Mouse (Mus musculus) kidney, adult 2 months (tissue): Measurements from ENCODE around the gene Hoxa4. TPM values are rescaled to one million over a fixed set of nuclear protein-coding genes. Genes with fewer than 3 reads are reported as not detected.
A peak's percentile ranks its signal among the peaks of the same experiment; 100 is the strongest.

ENCODE experiments used
- DNase-seq: peaks from one replicate; pipeline ENCODE4 v3.0.0; 2021
- H3K27ac ChIP-seq: fragments of 200-500 bp; 2 replicates; pipeline ENCODE4 v1.5.1; 2012; ENCODE audit warnings: low read depth, low read length, control low read depth, inconsistent platforms; ENCODE audit not compliant: insufficient read depth
- H3K27me3 ChIP-seq: fragments of 200-500 bp; replicated peaks from 2 replicates; pipeline ENCODE4 v1.6.1; 2012; ENCODE audit warnings: mild to moderate bottlenecking, moderate library complexity, low read length, inconsistent platforms; ENCODE audit not compliant: control insufficient read depth, insufficient read depth
- H3K36me3 ChIP-seq: fragments of 200-500 bp; 2 replicates; pipeline ENCODE4 v1.6.1; 2012; ENCODE audit warnings: mild to moderate bottlenecking, moderate library complexity, low read length, inconsistent platforms; ENCODE audit not compliant: control insufficient read depth, insufficient read depth
- H3K4me1 ChIP-seq: fragments of 200-500 bp; 2 replicates; pipeline ENCODE4 v1.6.1; 2011; ENCODE audit warnings: low read length; ENCODE audit not compliant: control insufficient read depth, insufficient read depth
- H3K4me3 ChIP-seq: fragments of 200-500 bp; 2 replicates; pipeline ENCODE4 v1.5.1; 2011; ENCODE audit warnings: mild to moderate bottlenecking, low read depth, low read length, control low read depth; ENCODE audit not compliant: insufficient read depth
- CTCF ChIP-seq: fragments of 200-500 bp; conservative IDR thresholded peaks from 2 replicates; pipeline ENCODE4 v1.5.1; 2011; ENCODE audit warnings: low read depth, mild to moderate bottlenecking, control low read depth, low read length, moderate library complexity, mixed read lengths; ENCODE audit not compliant: insufficient read depth, insufficient read length
- POLR2A ChIP-seq: fragments of 200-500 bp; IDR thresholded peaks from one replicate; pipeline ENCODE4 v1.6.1; 2011; ENCODE audit warnings: low read depth, low read length, control low read depth
- WGBS: fragments of 180-500 bp; shearing (Covaris S2); methylation state at CpG from one replicate; pipeline ENCODE4 v1.1.7; 2018; 5-methylcytosine and 5-hydroxymethylcytosine counted together
- polyA plus RNA-seq: library from polyadenylated mRNA; depleted of rRNA; stranded (reverse); fragments of >200 nt; gene quantifications from 2 replicates; pipeline ENCODE4 v1.2.3, GENCODE M21; 2012

Gene Hoxa4
- polyA plus RNA-seq, 1 experiment: 2.8 TPM

- Histone ChIP-seq H3K27ac (peak overlapping the region; percentile 95), H3K4me1 (no peaks in the 10 kb centered on the region), H3K36me3 (no peaks in the 10 kb centered on the region; the same call in 1 of the 2 replicates), H3K27me3 (no peaks in the 10 kb centered on the region), H3K4me3 (no peak overlapping the region)
- DNase-seq: peak; percentile 73
- no peak for TF ChIP-seq POLR2A
- TF ChIP-seq CTCF: no peak
- WGBS: 9% methylated on average over 11 of the region's 11 CpGs
These were observed 36.1 kb upstream of the Hoxa4 start for GRCm38 (mm10) chr6:52227470-52228222.

- 11% methylated on average over 26 of the region's 26 CpGs for WGBS
- peak overlapping the region; percentile 95 for H3K27ac ChIP-seq
These were observed 35.2 kb upstream of the Hoxa4 start for GRCm38 (mm10) chr6:52226569-52227257.

GRCm38 (mm10) chr6:52225612-52226568 lies 34.3 kb upstream of the Hoxa4 start:
- Histone ChIP-seq H3K27me3 (no peaks in the 10 kb centered on the region), H3K27ac (peak overlapping the region; percentile 95), H3K4me1 (no peaks in the 10 kb centered on the region), H3K36me3 (no peaks in the 10 kb centered on the region; the same call in 1 of the 2 replicates), H3K4me3 (peak overlapping the region; percentile 83)
- peak; percentile 97 for DNase-seq
- TF ChIP-seq CTCF: no peak
- TF ChIP-seq POLR2A: no peak
- WGBS: under 1% methylated on average over 69 of the region's 69 CpGs

More at GRCm38 (mm10) chr6:52226569-52227257, 35.2 kb upstream of the Hoxa4 start:
- Histone ChIP-seq H3K4me3 (peak overlapping the region; percentile 83), H3K4me1 (no peaks in the 10 kb centered on the region), H3K27me3 (no peaks in the 10 kb centered on the region), H3K36me3 (no peaks in the 10 kb centered on the region; the same call in 1 of the 2 replicates)
- DNase-seq: peak; percentile 69
- TF ChIP-seq POLR2A: no peak
- no peak for TF ChIP-seq CTCF

GRCm38 (mm10) chr6:52224895-52225611 lies 33.5 kb upstream of the Hoxa4 start:
- TF ChIP-seq POLR2A (no peak), CTCF (no peak)
- WGBS: under 1% methylated on average over 36 of the region's 36 CpGs
- peak overlapping the region; percentile 83 for H3K4me3 ChIP-seq
- peak overlapping the region; percentile 95 for H3K27ac ChIP-seq
- DNase-seq: peak; percentile 53
- H3K4me1 ChIP-seq: no peaks in the 10 kb centered on the region
- H3K27me3 ChIP-seq: no peaks in the 10 kb centered on the region
- no peaks in the 10 kb centered on the region; the same call in 1 of the 2 replicates for H3K36me3 ChIP-seq

- H3K27me3 ChIP-seq: no peaks in the 10 kb centered on the region
- TF ChIP-seq POLR2A: no peak
- no peak for TF ChIP-seq CTCF
- peak overlapping the region; percentile 81 for H3K27ac ChIP-seq
- H3K4me1 ChIP-seq: 0 out of 2 replicates have a peak, but pooled peaks cover 3% of the 10 kb centered on the region
- H3K4me3 ChIP-seq: peak overlapping the region; percentile 83
- H3K36me3 ChIP-seq: no peaks in the 10 kb centered on the region; the same call in 1 of the 2 replicates
- WGBS: 6% methylated on average over 24 of the region's 24 CpGs
- peak; percentile 56 for DNase-seq
These were observed 32.6 kb upstream of the Hoxa4 start for GRCm38 (mm10) chr6:52223939-52224760.
